Mouse (Mus musculus) spleen, adult 2 months (tissue): ENCODE measurements around the gene Pik3cg.

Experiments
- CTCF ChIP-seq: fragments of 200-500 bp; IDR thresholded peaks from 2 replicates; pipeline ENCODE4 v1.5.1; 2011; ENCODE audit warnings: mild to moderate bottlenecking, inconsistent platforms; ENCODE audit not compliant: insufficient read depth, insufficient read length, insufficient replicate concordance; ENCODE audit errors: extremely low read depth
- POLR2A ChIP-seq: fragments of 200-500 bp; IDR thresholded peaks from 2 replicates; pipeline ENCODE4 v1.6.1; 2011; ENCODE audit warnings: low read depth, low read length, inconsistent platforms

- no peak for TF ChIP-seq POLR2A
- TF ChIP-seq CTCF: no peak
These were observed 13.5 kb downstream of the Pik3cg start for GRCm38 (mm10) chr12:32195000-32195399.
